Comparison of ENCODE assay signal across 10 mouse cellular contexts in the genomic region with DNA sequence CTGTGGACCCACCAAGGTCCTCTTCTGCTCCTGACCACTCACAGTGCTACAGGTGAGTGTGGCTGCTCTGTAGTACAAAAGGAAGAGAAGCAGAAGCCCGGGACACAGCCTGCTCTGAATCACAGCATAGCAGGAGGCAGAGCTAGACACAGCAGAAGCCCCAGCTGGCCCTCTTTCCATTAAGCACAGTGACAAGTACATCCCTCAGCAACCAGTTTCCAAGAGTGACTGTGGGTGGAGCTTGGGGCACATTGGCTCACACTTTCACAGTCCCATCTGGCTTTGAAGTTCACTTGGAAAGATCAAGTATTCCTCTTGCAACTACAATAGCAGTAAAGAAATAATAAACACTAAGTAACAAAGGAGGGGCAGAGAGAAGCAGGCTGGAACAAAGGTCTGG. TPM values are rescaled to one million over a fixed set of nuclear protein-coding genes. Genes with fewer than 3 reads are reported as not detected.
DNase-seq lines count a peak whose midpoint lies in the region; ATAC-seq and TF ChIP-seq lines count a peak whose summit lies in the region.
"Had no signal": no experiment of that assay in that cellular context is flagged by ENCODE, and none has a peak within 500 bp of the region (broad histone marks: within the 10 kb centered on the region; RNA-seq: fewer than 3 reads in every experiment).

No protein-coding gene starts in this region.

- no peak overlapping the region for H3K4me2 ChIP-seq in hindbrain, embryonic 13.5 days
- H3K4me2 ChIP-seq in lung, postnatal 0 days (replicated peaks; ENCODE audit: low read depth, low read length), result no peak overlapping the region
- H3K4me2 ChIP-seq: embryonic facial prominence, embryonic 12.5 days had no signal

- H3K27me3 ChIP-seq in hindbrain, embryonic 13.5 days, result no peaks in the 10 kb centered on the region
- H3K27me3 ChIP-seq in lung, postnatal 0 days (replicated peaks; ENCODE audit: insufficient read depth, low read length), result no peaks in the 10 kb centered on the region
- H3K27me3 ChIP-seq: embryonic facial prominence, embryonic 12.5 days; Patski had no signal

- no peaks in the 10 kb centered on the region for H3K36me3 ChIP-seq in hindbrain, embryonic 13.5 days
- H3K36me3 ChIP-seq in lung, postnatal 0 days (ENCODE audit: insufficient read depth, low read length), result no peaks in the 10 kb centered on the region
- H3K36me3 ChIP-seq: embryonic facial prominence, embryonic 12.5 days had no signal

- H3K4me1 ChIP-seq in hindbrain, embryonic 13.5 days (replicated peaks), result peaks cover 80% of the 10 kb centered on the region
- H3K4me1 ChIP-seq in lung, postnatal 0 days (ENCODE audit: insufficient read depth, low read depth, low read length), result peaks cover 4% of the 10 kb centered on the region; the same call in 1 of the 2 replicates

- no peak for TF ChIP-seq EP300 in lung, postnatal 0 days (IDR thresholded peaks at IDR 0.05)

- no peak overlapping the region for H3K4me3 ChIP-seq in hindbrain, embryonic 13.5 days
- H3K4me3 ChIP-seq in lung, postnatal 0 days (ENCODE audit: low read depth, low read length), result no peak overlapping the region
- H3K4me3 ChIP-seq: embryonic facial prominence, embryonic 12.5 days had no signal

- DNase-seq in right cerebral cortex, adult 2 months (ENCODE audit: low spot score in 2 of 2), result peak; percentile 46 to 48
- no peak for DNase-seq in right cerebral cortex, postnatal 14 days
- DNase-seq in lung, postnatal 0 days (ENCODE audit: low spot score), result peak; percentile 76
- no peak for DNase-seq in urinary bladder, postnatal 25 days (ENCODE audit: low spot score)
- DNase-seq: kidney, adult 18-20 months had no signal

- 0 out of 2 replicates have a peak, but pooled peaks have one; percentile 33 for ATAC-seq in hindbrain, embryonic 13.5 days (ENCODE audit: low FRiP score)
- ATAC-seq in lung, postnatal 0 days, result peak; percentile 43
- no peak for ATAC-seq in monocyte, adult 5-6 weeks (replicated peaks; ENCODE audit: insufficient number of reproducible peaks, low FRiP score, low TSS enrichment, poor library complexity, severe bottlenecking)
- ATAC-seq in erythroid progenitor cell, adult 5-6 weeks (replicated peaks; ENCODE audit: low FRiP score, poor library complexity, severe bottlenecking), result no peak
- ATAC-seq: Patski had no signal

- H3K9ac ChIP-seq in hindbrain, embryonic 13.5 days, result no peak overlapping the region
- no peak overlapping the region for H3K9ac ChIP-seq in lung, postnatal 0 days (replicated peaks; ENCODE audit: low read depth)
- H3K9ac ChIP-seq: embryonic facial prominence, embryonic 12.5 days had no signal

- no peak for TF ChIP-seq CTCF in lung, postnatal 0 days (IDR thresholded peaks at IDR 0.05)

- 0% methylated on average over 1 of the region's 1 CpGs for WGBS in hindbrain, embryonic 13.5 days
- 18% methylated on average over 1 of the region's 1 CpGs for WGBS in lung, postnatal 0 days

- H3K27ac ChIP-seq in hindbrain, embryonic 13.5 days, result peak overlapping the region; percentile 83
- peak overlapping the region; percentile 27; the same call in 1 of the 2 replicates for H3K27ac ChIP-seq in lung, postnatal 0 days (ENCODE audit: low read length)
- H3K27ac ChIP-seq: embryonic facial prominence, embryonic 12.5 days had no signal

- H3K9me3 ChIP-seq in hindbrain, embryonic 13.5 days, result no peaks in the 10 kb centered on the region
- no peaks in the 10 kb centered on the region for H3K9me3 ChIP-seq in lung, postnatal 0 days (ENCODE audit: low read length)
- H3K9me3 ChIP-seq: embryonic facial prominence, embryonic 12.5 days had no signal

RNA-seq across cellular contexts. Expression of gene Chst15, which starts 32.2 kb away (rescaled TPM):
- polyA plus RNA-seq in hindbrain, embryonic 13.5 days (2015; fragmentation: Nextera tagmentation; extraction: Ambion mirVana), result 22.2 and 24.4 TPM in 2 replicates
- polyA plus RNA-seq in lung, postnatal 0 days (2015; fragmentation: Nextera tagmentation; extraction: Ambion mirVana), result 13.1 and 14.1 TPM in 2 replicates
- total RNA-seq in monocyte, adult 5-6 weeks (2017), result 15.5 to 25.4 TPM (median 23.5 TPM) in 3 replicates
- total RNA-seq in erythroid progenitor cell, adult 5-6 weeks (2015; ENCODE audit: low replicate concordance), result 7.9 and 8.0 TPM in 2 replicates
- 3.6 and 3.8 TPM in 2 replicates for total RNA-seq in erythroid progenitor cell, adult 5-6 weeks (2017; ENCODE audit: low replicate concordance)

Comparison
In these comparisons a context has a peak if more than half of its experiments do, and no peak if none do; other contexts are left out.
1. DNase-seq: peak in right cerebral cortex, adult 2 months (2 of 2) and lung, postnatal 0 days (single experiment); none in right cerebral cortex, postnatal 14 days (single experiment) and urinary bladder, postnatal 25 days (single experiment).
2. ATAC-seq: peak in hindbrain, embryonic 13.5 days (single experiment) and lung, postnatal 0 days (single experiment); none in monocyte, adult 5-6 weeks (single experiment) and erythroid progenitor cell, adult 5-6 weeks (single experiment).